Mouse (Mus musculus) heart, postnatal 0 days (tissue): ENCODE results near the gene Tbx1. TPM values are rescaled to one million over a fixed set of nuclear protein-coding genes. Genes with fewer than 3 reads are reported as not detected.

Experiments used
- ATAC-seq: fragments of 200-750 bp; cut with Nextera tagmentation; 2 replicates; pipeline ENCODE4 v1.8.0; 2017; ENCODE audit warnings: low read depth, moderate number of reproducible peaks, moderate library complexity; ENCODE audit not compliant: insufficient read depth
- DNase-seq: peaks from one replicate; pipeline ENCODE4 v3.0.0-alpha.2; 2016; ENCODE audit warnings: low spot score
- H3K27ac ChIP-seq: fragments of 300-500 bp; sonication (generic); 2 replicates; pipeline ENCODE4 v1.5.1; 2014; ENCODE audit warnings: low read depth, mild to moderate bottlenecking
- H3K27me3 ChIP-seq: fragments of 300-500 bp; sonication (generic); 2 replicates; pipeline ENCODE4 v1.6.1; 2014; ENCODE audit warnings: low read length, mixed read lengths; ENCODE audit not compliant: control insufficient read depth, insufficient read depth
- H3K36me3 ChIP-seq: fragments of 300-500 bp; sonication (generic); replicated peaks from 2 replicates; pipeline ENCODE4 v1.6.1; 2014; ENCODE audit warnings: low read length, mixed read lengths; ENCODE audit not compliant: control insufficient read depth, insufficient read depth
- H3K4me1 ChIP-seq: fragments of 300-500 bp; sonication (generic); 2 replicates; pipeline ENCODE4 v1.6.1; 2014; ENCODE audit warnings: antibody characterized with exemption; ENCODE audit not compliant: control insufficient read depth, insufficient read depth
- H3K4me2 ChIP-seq: fragments of 300-500 bp; sonication (generic); 2 replicates; pipeline ENCODE4 v1.6.1; 2014; ENCODE audit warnings: low read depth, mild to moderate bottlenecking, low read length, moderate library complexity
- H3K4me3 ChIP-seq: fragments of 300-500 bp; sonication (generic); 2 replicates; pipeline ENCODE4 v1.5.1; 2014; ENCODE audit warnings: low read depth, low read length
- H3K9ac ChIP-seq: fragments of 300-500 bp; sonication (generic); replicated peaks from 2 replicates; pipeline ENCODE4 v1.6.1; 2014; ENCODE audit warnings: low read depth, low read length, mixed read lengths
- H3K9me3 ChIP-seq: fragments of 300-500 bp; sonication (generic); replicated peaks from 2 replicates; pipeline ENCODE4 v1.6.1; 2016; ENCODE audit warnings: low read length; ENCODE audit not compliant: control insufficient read depth
- CTCF ChIP-seq: IDR thresholded peaks from 2 replicates; pipeline ENCODE4 v1.5.1; 2016; ENCODE audit warnings: antibody characterized with exemption, control low read depth, low read depth
- EP300 ChIP-seq: IDR thresholded peaks from 2 replicates; pipeline ENCODE4 v1.6.1; 2016; ENCODE audit warnings: antibody characterized with exemption, low read depth
- whole genome bisulfite sequencing: fragments of 180-500 bp; shearing (Covaris S2); extraction: QIAGEN DNeasy Blood & Tissue Kit; methylation state at CpG from one replicate; pipeline ENCODE4 v1.1.7; 2014; 5-methylcytosine and 5-hydroxymethylcytosine counted together
- polyA plus RNA-seq: library from polyadenylated mRNA; unstranded; fragments of >200 nt; fragmentation: Nextera tagmentation; extraction: Ambion mirVana; gene quantifications from 2 replicates; pipeline ENCODE4 v1.2.1, GENCODE M21; 2015
- total RNA-seq: library from RNA; depleted of rRNA; stranded (reverse); fragments of >200 nt; gene quantifications from 2 replicates; pipeline ENCODE4 v1.2.3, GENCODE M21; 2014; ENCODE audit warnings: low replicate concordance

The Tbx1 gene
- total and polyA plus RNA-seq, 2 experiments from 2014 or later = 0.14 to 2.1 TPM

DNA sequence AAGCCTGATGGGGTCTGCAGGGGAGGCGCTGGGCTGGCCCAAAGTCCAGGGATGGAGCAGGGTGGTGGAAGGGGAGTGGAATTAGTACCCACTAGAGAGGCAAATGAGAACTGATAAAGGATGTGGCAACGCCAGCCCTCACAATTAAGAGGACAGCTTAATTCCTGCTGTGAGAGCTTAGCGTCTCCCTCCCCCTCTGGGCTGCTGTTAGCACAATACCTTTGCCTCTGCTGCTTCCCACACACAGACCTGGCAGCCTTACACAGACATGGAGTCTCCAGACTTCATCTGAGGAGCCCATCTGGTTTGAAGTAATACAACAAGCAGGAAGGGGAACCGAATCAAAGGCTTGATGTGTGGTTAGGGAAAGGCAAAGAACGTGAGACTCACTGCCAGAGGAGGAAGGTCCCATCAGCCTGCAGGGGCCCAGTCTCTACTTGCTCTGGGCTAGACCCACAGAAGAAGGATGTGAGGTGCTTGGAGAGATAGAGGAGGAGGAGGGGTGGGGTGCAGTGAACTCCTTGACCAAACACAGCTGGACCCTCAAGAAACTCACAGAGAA is 12.8 kb downstream of the Tbx1 start:
- H3K4me1 ChIP-seq = peaks cover 11% of the 10 kb centered on the region; the same call in 1 of the 2 replicates
- no peak for TF ChIP-seq CTCF
- no peak for TF ChIP-seq EP300
- H3K4me3 ChIP-seq = no peak overlapping the region
- H3K27me3 ChIP-seq = peaks cover 47% of the 10 kb centered on the region
- no peak overlapping the region for H3K27ac ChIP-seq
- DNase-seq = no peak
- H3K9me3 ChIP-seq = no peaks in the 10 kb centered on the region
- no peaks in the 10 kb centered on the region for H3K36me3 ChIP-seq
- H3K4me2 ChIP-seq = no peak overlapping the region
- no peak for ATAC-seq
- 44% methylated on average over 5 of the region's 5 CpGs for WGBS
- no peak overlapping the region for H3K9ac ChIP-seq

DNA sequence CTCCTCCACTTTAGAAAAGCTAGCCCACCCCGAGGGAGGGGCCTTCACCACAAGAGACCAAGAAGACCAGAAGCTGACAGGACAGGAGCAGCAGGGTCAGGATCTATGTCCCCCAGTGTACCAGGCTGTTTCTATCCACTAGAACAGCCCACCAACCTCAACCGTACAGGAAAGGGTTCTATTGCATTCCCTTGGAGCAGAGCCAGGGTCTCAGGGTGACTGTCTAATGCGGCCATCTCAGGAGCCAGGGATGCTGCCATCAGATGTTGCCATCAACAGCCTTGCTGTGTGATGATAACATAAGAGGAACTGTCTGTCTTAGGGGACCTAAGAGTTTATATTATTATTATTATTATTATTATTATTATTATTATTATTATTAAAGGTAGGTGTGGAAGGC is 13.4 kb downstream of the Tbx1 start:
- Histone ChIP-seq H3K36me3 (no peaks in the 10 kb centered on the region), H3K4me1 (peaks cover 6% of the 10 kb centered on the region; the same call in 1 of the 2 replicates), H3K4me2 (no peak overlapping the region), H3K27ac (no peak overlapping the region), H3K9ac (no peak overlapping the region), H3K4me3 (no peak overlapping the region), H3K27me3 (peaks cover 40% of the 10 kb centered on the region), H3K9me3 (no peaks in the 10 kb centered on the region)
- 30% methylated on average over 3 of the region's 3 CpGs for WGBS
- DNase-seq (no peak), ATAC-seq (no peak)
- no peak for TF ChIP-seq EP300
- TF ChIP-seq CTCF = no peak

DNA sequence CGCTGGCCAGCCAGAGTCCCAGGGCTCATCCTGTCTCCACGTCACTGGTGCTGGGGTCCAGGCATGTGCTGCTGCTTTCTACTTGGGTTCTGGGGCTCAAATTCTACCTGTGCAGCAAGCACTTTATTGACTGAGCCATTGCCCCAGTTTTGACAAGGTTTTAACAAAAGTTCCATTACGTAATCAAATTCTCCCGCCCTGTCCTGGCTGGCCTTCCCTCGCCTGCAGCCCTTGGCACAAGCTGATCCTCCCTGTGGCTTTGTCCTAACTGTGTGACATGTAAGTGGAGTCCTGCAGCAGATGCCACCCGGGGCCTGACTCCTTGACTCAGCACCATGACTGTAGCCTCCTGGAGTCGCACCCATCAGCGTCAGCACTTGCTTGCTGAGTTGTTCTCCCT is 16.3 kb downstream of the Tbx1 start:
- Histone ChIP-seq H3K27ac (no peak overlapping the region), H3K4me1 (no peaks in the 10 kb centered on the region), H3K4me3 (no peak overlapping the region), H3K9ac (no peak overlapping the region), H3K9me3 (no peaks in the 10 kb centered on the region; the same call in 1 of the 2 replicates), H3K36me3 (no peaks in the 10 kb centered on the region), H3K27me3 (peaks cover 12% of the 10 kb centered on the region; the same call in 1 of the 2 replicates), H3K4me2 (no peak overlapping the region)
- 52% methylated on average over 8 of the region's 8 CpGs for WGBS
- ATAC-seq (no peak), DNase-seq (no peak)
- TF ChIP-seq CTCF = no peak
- no peak for TF ChIP-seq EP300

DNA sequence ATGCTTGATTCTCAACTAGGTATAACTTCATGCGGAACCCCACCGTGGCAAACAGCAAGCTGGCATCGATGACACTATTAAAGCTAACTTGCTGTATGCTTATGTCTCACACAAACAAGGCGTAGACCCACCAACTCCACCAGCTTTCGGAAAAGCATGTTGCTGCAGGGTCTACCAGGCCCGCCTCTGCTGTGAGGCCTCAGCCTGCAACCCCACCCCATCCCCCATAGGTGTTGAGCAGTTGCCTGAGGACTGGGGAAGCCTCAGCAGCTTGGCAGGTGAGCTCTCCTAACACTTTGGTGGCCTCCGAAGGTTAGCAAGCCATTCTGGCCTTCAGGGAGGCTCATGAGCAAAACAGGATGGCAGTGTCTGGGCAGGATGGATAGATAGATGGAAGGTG is 21.9 kb downstream of the Tbx1 start:
- H3K27ac ChIP-seq = no peak overlapping the region
- no peaks in the 10 kb centered on the region for H3K36me3 ChIP-seq
- ATAC-seq (no peak), DNase-seq (no peak)
- no peak overlapping the region for H3K9ac ChIP-seq
- H3K27me3 ChIP-seq = no peaks in the 10 kb centered on the region
- no peaks in the 10 kb centered on the region; the same call in 1 of the 2 replicates for H3K9me3 ChIP-seq
- no peak overlapping the region for H3K4me2 ChIP-seq
- no peaks in the 10 kb centered on the region for H3K4me1 ChIP-seq
- TF ChIP-seq EP300 (no peak), CTCF (no peak)
- 75% methylated on average over 7 of the region's 7 CpGs for WGBS
- H3K4me3 ChIP-seq = no peak overlapping the region

DNA sequence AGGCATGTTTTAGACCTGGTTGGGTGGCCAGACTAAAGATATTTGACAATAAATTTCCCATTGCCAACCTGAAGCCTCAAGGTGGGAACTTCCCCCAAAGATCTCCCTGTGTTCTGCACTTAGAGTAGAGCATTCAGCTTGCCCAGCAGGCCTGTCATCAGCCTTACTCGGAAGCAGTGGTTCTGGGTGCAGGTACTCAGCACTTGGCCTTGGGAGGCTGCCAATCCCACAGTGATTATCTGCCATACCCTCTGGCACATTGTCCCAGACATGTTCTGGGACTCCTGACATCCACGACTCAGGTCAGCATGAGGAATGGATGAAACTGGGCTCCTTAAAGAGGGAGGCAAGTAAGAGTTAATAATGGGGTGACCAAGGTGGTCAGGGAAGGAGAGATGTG is 26.0 kb downstream of the Tbx1 start:
- H3K4me1 ChIP-seq = no peaks in the 10 kb centered on the region
- 31% methylated on average over 2 of the region's 2 CpGs for WGBS
- no peak overlapping the region for H3K4me2 ChIP-seq
- no peak for DNase-seq
- no peak overlapping the region for H3K9ac ChIP-seq
- no peaks in the 10 kb centered on the region for H3K9me3 ChIP-seq
- no peak overlapping the region for H3K4me3 ChIP-seq
- no peaks in the 10 kb centered on the region for H3K36me3 ChIP-seq
- TF ChIP-seq EP300 (no peak), CTCF (no peak)
- ATAC-seq = peak; percentile 62; the same call in 1 of the 2 replicates
- H3K27me3 ChIP-seq = no peaks in the 10 kb centered on the region
- no peak overlapping the region for H3K27ac ChIP-seq

DNA sequence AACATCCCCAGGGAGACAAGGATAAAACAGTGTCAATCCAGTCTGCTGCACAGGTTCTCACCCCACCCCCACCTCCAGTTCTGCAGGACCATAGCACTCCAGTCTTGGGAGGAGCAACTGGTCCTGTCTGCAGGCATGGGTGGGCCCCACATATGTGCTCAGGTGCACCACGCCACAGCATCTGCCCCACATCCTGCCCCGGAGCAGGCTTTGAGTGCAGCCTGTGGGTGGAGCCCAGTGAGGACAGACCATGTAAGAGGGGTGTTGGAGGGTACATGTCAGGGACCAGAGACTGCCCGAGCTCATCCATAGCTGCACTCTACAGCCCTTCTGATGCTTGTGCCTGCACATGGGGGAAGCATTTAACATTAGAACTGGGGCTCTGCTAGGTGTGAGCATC is 34.0 kb downstream of the Tbx1 start:
- ATAC-seq (no peak), DNase-seq (no peak)
- Histone ChIP-seq H3K4me3 (no peak overlapping the region), H3K9me3 (no peaks in the 10 kb centered on the region), H3K4me2 (no peak overlapping the region), H3K27ac (no peak overlapping the region), H3K9ac (no peak overlapping the region), H3K36me3 (no peaks in the 10 kb centered on the region), H3K27me3 (0 out of 2 replicates have a peak, but pooled peaks cover 6% of the 10 kb centered on the region), H3K4me1 (peaks cover 5% of the 10 kb centered on the region)
- TF ChIP-seq CTCF (no peak), EP300 (no peak)
- WGBS = 80% methylated on average over 3 of the region's 3 CpGs
